ENCODE assay signal across 11 mouse cellular contexts in genomic region chr2:35110521-35110920, GRCm38 (mm10). TPM values are rescaled to one million over a fixed set of nuclear protein-coding genes. Genes with fewer than 3 reads are reported as not detected.
DNase-seq lines count a peak whose midpoint lies in the region; ATAC-seq and TF ChIP-seq lines count a peak whose summit lies in the region.
"Had no signal": no experiment of that assay in that cellular context is flagged by ENCODE, and none has a peak within 500 bp of the region (broad histone marks: within the 10 kb centered on the region; RNA-seq: fewer than 3 reads in every experiment).

No protein-coding gene starts in this region.

- DNase-seq in heart, embryonic 10.5 days (ENCODE audit: low spot score): no peak
- no peak for DNase-seq in heart, adult 11 months
- DNase-seq in midbrain, postnatal 0 days (ENCODE audit: low spot score): no peak
- DNase-seq in layer of hippocampus, postnatal 10 days (ENCODE audit: low spot score in 2 of 2): no peak
- no peak for DNase-seq in ovary, adult 18-20 months (ENCODE audit: low spot score)
- DNase-seq: adrenal gland, postnatal 10 days; cerebellum, adult 9-10 months; lung, adult 2 months had no signal

- no peak overlapping the region for H3K9ac ChIP-seq in midbrain, embryonic 12.5 days (replicated peaks)
- no peak overlapping the region for H3K9ac ChIP-seq in midbrain, postnatal 0 days (replicated peaks; ENCODE audit: low read length, poor library complexity, severe bottlenecking)
- H3K9ac ChIP-seq in hindbrain, embryonic 15.5 days: no peak overlapping the region
- H3K9ac ChIP-seq in neural tube, embryonic 13.5 days: no peak overlapping the region

- peaks cover 4% of the 10 kb centered on the region for H3K36me3 ChIP-seq in heart, embryonic 10.5 days
- H3K36me3 ChIP-seq in midbrain, embryonic 12.5 days: no peaks in the 10 kb centered on the region
- no peaks in the 10 kb centered on the region for H3K36me3 ChIP-seq in midbrain, postnatal 0 days (ENCODE audit: insufficient read depth, low read length)
- H3K36me3 ChIP-seq in hindbrain, embryonic 15.5 days: 0 out of 2 replicates have a peak, but pooled peaks cover under 1% of the 10 kb centered on the region
- 0 out of 2 replicates have a peak, but pooled peaks cover under 1% of the 10 kb centered on the region for H3K36me3 ChIP-seq in neural tube, embryonic 13.5 days

- H3K4me3 ChIP-seq in heart, embryonic 10.5 days: peak overlapping the region; percentile 89; the same call in 1 of the 2 replicates
- no peak overlapping the region for H3K4me3 ChIP-seq in midbrain, embryonic 12.5 days
- no peak overlapping the region for H3K4me3 ChIP-seq in midbrain, postnatal 0 days (ENCODE audit: low read depth, low read length)
- H3K4me3 ChIP-seq in hindbrain, embryonic 15.5 days: peak overlapping the region; percentile 75; the same call in 1 of the 2 replicates
- H3K4me3 ChIP-seq in neural tube, embryonic 13.5 days: no peak overlapping the region

- H3K4me2 ChIP-seq in midbrain, embryonic 12.5 days (replicated peaks): peak overlapping the region; percentile 73
- H3K4me2 ChIP-seq in midbrain, postnatal 0 days (ENCODE audit: low read depth, low read length, poor library complexity, severe bottlenecking): no peak overlapping the region; the same call in 1 of the 2 replicates
- peak overlapping the region; percentile 69 for H3K4me2 ChIP-seq in hindbrain, embryonic 15.5 days
- H3K4me2 ChIP-seq in neural tube, embryonic 13.5 days: peak overlapping the region; percentile 69

- H3K27me3 ChIP-seq in heart, embryonic 10.5 days (ENCODE audit: insufficient read depth, poor library complexity, severe bottlenecking): no peaks in the 10 kb centered on the region
- no peaks in the 10 kb centered on the region for H3K27me3 ChIP-seq in midbrain, embryonic 12.5 days
- H3K27me3 ChIP-seq in midbrain, postnatal 0 days (ENCODE audit: insufficient read depth, low read length): no peaks in the 10 kb centered on the region
- H3K27me3 ChIP-seq in hindbrain, embryonic 15.5 days: no peaks in the 10 kb centered on the region
- no peaks in the 10 kb centered on the region for H3K27me3 ChIP-seq in neural tube, embryonic 13.5 days

- no peak for ATAC-seq in midbrain, embryonic 12.5 days (ENCODE audit: low FRiP score, low read depth)
- ATAC-seq in midbrain, postnatal 0 days (ENCODE audit: low FRiP score): no peak
- ATAC-seq in hindbrain, embryonic 15.5 days (ENCODE audit: low FRiP score, low read depth): no peak
- ATAC-seq in neural tube, embryonic 13.5 days (ENCODE audit: low read depth): no peak

- 52% methylated on average over 2 of the region's 2 CpGs for WGBS in heart, embryonic 10.5 days
- 83% methylated on average over 2 of the region's 2 CpGs for WGBS in midbrain, embryonic 12.5 days
- WGBS in midbrain, postnatal 0 days: 81% methylated on average over 2 of the region's 2 CpGs
- WGBS in hindbrain, embryonic 15.5 days: 84% methylated on average over 2 of the region's 2 CpGs
- WGBS in neural tube, embryonic 13.5 days: 87% methylated on average over 2 of the region's 2 CpGs

- TF ChIP-seq CTCF in midbrain, postnatal 0 days (IDR thresholded peaks at IDR 0.05): no peak

- peaks cover 12% of the 10 kb centered on the region for H3K4me1 ChIP-seq in heart, embryonic 10.5 days
- H3K4me1 ChIP-seq in midbrain, embryonic 12.5 days: peaks cover 5% of the 10 kb centered on the region; the same call in 1 of the 2 replicates
- H3K4me1 ChIP-seq in midbrain, postnatal 0 days (ENCODE audit: insufficient read depth, low read length): peaks cover 5% of the 10 kb centered on the region; the same call in 1 of the 2 replicates
- peaks cover 2% of the 10 kb centered on the region; the same call in 1 of the 2 replicates for H3K4me1 ChIP-seq in hindbrain, embryonic 15.5 days (replicated peaks)
- H3K4me1 ChIP-seq in neural tube, embryonic 13.5 days (replicated peaks): peaks cover 7% of the 10 kb centered on the region

- no peaks in the 10 kb centered on the region for H3K9me3 ChIP-seq in heart, embryonic 10.5 days
- no peaks in the 10 kb centered on the region for H3K9me3 ChIP-seq in midbrain, embryonic 12.5 days
- H3K9me3 ChIP-seq in midbrain, postnatal 0 days (ENCODE audit: low read length): no peaks in the 10 kb centered on the region
- H3K9me3 ChIP-seq in hindbrain, embryonic 15.5 days: no peaks in the 10 kb centered on the region
- H3K9me3 ChIP-seq in neural tube, embryonic 13.5 days: no peaks in the 10 kb centered on the region

- H3K27ac ChIP-seq in heart, embryonic 10.5 days: no peak overlapping the region
- no peak overlapping the region for H3K27ac ChIP-seq in midbrain, embryonic 12.5 days (replicated peaks)
- no peak overlapping the region for H3K27ac ChIP-seq in midbrain, postnatal 0 days (ENCODE audit: low read depth, low read length)
- no peak overlapping the region for H3K27ac ChIP-seq in hindbrain, embryonic 15.5 days (replicated peaks)
- H3K27ac ChIP-seq in neural tube, embryonic 13.5 days (replicated peaks): no peak overlapping the region

RNA-seq across cellular contexts. Expression of gene Cntrl, which starts 1.2 kb away (rescaled TPM):
- polyA plus RNA-seq in heart, embryonic 10.5 days (2016; fragmentation: Nextera tagmentation; extraction: Ambion mirVana): 18.4 and 19.0 TPM in 2 replicates
- polyA plus RNA-seq in midbrain, embryonic 12.5 days (2016; fragmentation: Nextera tagmentation; extraction: Ambion mirVana): 30.7 and 32.5 TPM in 2 replicates
- total RNA-seq in midbrain, postnatal 0 days (2014; rRNA removed): 7.0 and 11.8 TPM in 2 replicates
- 6.1 and 8.2 TPM in 2 replicates for polyA plus RNA-seq in midbrain, postnatal 0 days (2015; fragmentation: Nextera tagmentation; extraction: Ambion mirVana)
- 9.3 and 12.1 TPM in 2 replicates for polyA plus RNA-seq in hindbrain, embryonic 15.5 days (2015; fragmentation: Nextera tagmentation; extraction: Ambion mirVana)
- 9.7 and 10.4 TPM in 2 replicates for polyA plus RNA-seq in neural tube, embryonic 13.5 days (2015; fragmentation: Nextera tagmentation; extraction: Ambion mirVana)
- 10 to 100 TPM; 11.1 to 17.0 TPM for total RNA-seq in layer of hippocampus, postnatal 10 days (2021)

RNA-seq across cellular contexts. Expression of gene AI182371, which starts 9.2 kb away (rescaled TPM):
- 2.0 TPM in 2 replicates for polyA plus RNA-seq in heart, embryonic 10.5 days (2016; fragmentation: Nextera tagmentation; extraction: Ambion mirVana)
- 0.47 and 0.51 TPM in 2 replicates for polyA plus RNA-seq in midbrain, embryonic 12.5 days (2016; fragmentation: Nextera tagmentation; extraction: Ambion mirVana)
- 0.93 and 1.2 TPM in 2 replicates for total RNA-seq in midbrain, postnatal 0 days (2014; rRNA removed)
- 0.19 TPM in 1 of 2 replicates, not detected in the other for polyA plus RNA-seq in midbrain, postnatal 0 days (2015; fragmentation: Nextera tagmentation; extraction: Ambion mirVana)
- polyA plus RNA-seq in hindbrain, embryonic 15.5 days (2015; fragmentation: Nextera tagmentation; extraction: Ambion mirVana): 0.26 and 0.34 TPM in 2 replicates
- 0.22 and 0.52 TPM in 2 replicates for polyA plus RNA-seq in neural tube, embryonic 13.5 days (2015; fragmentation: Nextera tagmentation; extraction: Ambion mirVana)
- total RNA-seq in layer of hippocampus, postnatal 10 days (2021): under 1 TPM in 1 of 2 experiments, not detected in 1; 0.27 TPM

RNA-seq across cellular contexts. Expression of gene Hc, which starts 49.3 kb away (rescaled TPM):
- polyA plus RNA-seq in heart, embryonic 10.5 days (2016; fragmentation: Nextera tagmentation; extraction: Ambion mirVana): 0.31 TPM in 1 of 2 replicates, not detected in the other
- 0.96 and 0.99 TPM in 2 replicates for polyA plus RNA-seq in midbrain, embryonic 12.5 days (2016; fragmentation: Nextera tagmentation; extraction: Ambion mirVana)
- 0.76 TPM in 1 of 2 replicates, not detected in the other for total RNA-seq in midbrain, postnatal 0 days (2014; rRNA removed)
- 0.31 and 0.66 TPM in 2 replicates for polyA plus RNA-seq in midbrain, postnatal 0 days (2015; fragmentation: Nextera tagmentation; extraction: Ambion mirVana)
- 0.37 and 0.84 TPM in 2 replicates for polyA plus RNA-seq in hindbrain, embryonic 15.5 days (2015; fragmentation: Nextera tagmentation; extraction: Ambion mirVana)
- 0.19 TPM in 1 of 2 replicates, not detected in the other for polyA plus RNA-seq in neural tube, embryonic 13.5 days (2015; fragmentation: Nextera tagmentation; extraction: Ambion mirVana)
- total RNA-seq in layer of hippocampus, postnatal 10 days (2021): under 1 TPM in 1 of 2 experiments, not detected in 1; 0.23 TPM

Comparison
In these comparisons a context has a peak if more than half of its experiments do, and no peak if none do; other contexts are left out.
1. H3K4me3 ChIP-seq: peak in heart, embryonic 10.5 days (single experiment) and hindbrain, embryonic 15.5 days (single experiment); none in midbrain, embryonic 12.5 days (single experiment), midbrain, postnatal 0 days (single experiment) and neural tube, embryonic 13.5 days (single experiment).